Mouse (Mus musculus) embryo, embryonic 10 days (tissue): ENCODE data around the gene Psmd10.
A peak's percentile ranks its signal among the peaks of the same experiment; 100 is the strongest.

Experiments
- DNase-seq: peaks from one replicate; pipeline ENCODE4 v3.0.0-alpha.2; 2015; ENCODE audit warnings: low spot score

Gene Psmd10

DNA sequence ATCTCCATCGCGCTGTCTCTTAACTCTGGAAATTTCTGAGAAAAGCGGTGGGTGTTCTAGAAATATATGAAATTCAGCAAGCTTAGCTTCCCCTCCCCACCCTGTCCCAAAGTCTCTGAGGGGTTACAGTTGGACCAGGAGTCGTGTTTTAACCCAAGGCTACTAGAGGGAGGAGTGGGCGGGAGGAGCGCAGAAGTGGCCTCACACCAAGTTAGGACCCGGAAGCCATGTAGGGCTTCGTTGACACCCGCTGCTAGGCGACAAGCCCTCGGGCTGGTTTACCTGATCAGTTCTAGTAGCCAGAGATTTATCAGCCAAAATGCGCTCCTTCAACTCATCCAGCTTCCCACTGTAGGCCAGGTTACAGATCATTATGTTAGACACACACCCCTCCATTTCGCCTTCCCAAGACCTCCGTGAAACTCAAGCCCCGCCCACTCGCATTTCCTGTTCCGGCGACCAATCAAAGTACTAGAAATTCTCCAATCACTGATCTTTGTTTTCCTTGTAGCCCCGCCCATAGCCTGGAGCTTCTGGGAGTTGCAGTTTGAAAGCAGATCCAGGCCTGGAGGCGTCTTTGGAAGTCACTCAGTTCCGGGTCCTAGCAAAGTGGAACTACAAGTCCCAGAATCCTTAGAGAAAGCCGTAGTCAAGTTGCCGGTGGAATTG is at the start of gene Psmd10, which contains the start of gene Atg4a:
Psmd10 (minus strand) TSS at position 457 of the 669 bp plus-strand sequence.
Atg4a (plus strand) TSS at position 636 of the 669 bp plus-strand sequence.
- DNase-seq: peak; percentile 90

DNA sequence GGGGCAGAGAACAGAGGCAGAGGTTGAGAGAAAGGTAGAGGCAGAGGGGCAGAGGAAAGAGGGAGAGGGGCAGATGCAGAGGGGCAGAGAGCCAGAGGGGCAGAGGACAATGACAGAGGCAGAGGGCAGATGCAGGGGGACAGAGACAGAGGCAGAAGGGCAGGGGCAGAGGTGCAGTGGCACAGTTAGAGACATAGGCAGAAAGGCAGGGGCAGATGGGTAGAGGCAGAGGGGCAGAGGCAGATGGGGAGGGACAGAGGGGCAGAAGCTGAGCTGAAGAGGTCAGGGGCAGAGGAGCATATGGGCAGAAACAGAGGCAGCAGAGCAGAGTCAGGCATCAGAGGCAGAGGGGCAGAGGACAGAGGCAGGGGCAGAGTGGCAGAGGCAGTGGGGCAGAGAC is 42.4 kb upstream of the Psmd10 start:
- no peak for DNase-seq

DNA sequence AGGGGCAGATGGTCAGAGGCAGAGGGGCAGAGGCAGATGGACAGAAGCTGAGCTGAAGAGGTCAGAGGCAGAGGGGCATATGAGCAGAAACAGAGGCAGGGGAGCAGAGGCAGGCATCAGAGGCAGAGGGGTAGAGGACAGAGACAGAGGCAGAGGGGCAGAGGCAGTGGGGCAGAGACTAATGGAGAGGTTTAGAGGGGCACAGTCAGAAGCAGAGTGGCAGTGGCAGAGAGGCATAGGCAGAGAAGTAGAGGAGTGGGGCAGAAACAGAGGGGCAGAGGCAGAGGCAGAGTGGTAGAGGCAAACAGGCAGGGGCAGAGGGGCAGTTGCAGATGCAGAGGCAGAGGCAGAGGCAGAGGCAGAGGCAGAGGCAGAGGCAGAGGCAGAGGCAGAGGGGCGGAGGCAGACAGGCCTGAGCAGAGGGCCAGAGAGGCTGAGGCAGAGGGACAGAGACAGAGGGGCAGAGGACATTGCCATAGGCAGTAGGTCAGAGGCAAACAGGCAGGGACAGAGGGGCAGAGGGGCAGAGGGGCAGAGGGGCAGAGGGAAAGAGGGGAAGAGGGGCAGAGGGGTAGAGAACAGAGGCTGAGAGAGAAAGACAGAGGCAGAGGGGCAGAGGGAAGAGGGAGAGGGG is 41.5 kb upstream of the Psmd10 start:
- no peak for DNase-seq

DNA sequence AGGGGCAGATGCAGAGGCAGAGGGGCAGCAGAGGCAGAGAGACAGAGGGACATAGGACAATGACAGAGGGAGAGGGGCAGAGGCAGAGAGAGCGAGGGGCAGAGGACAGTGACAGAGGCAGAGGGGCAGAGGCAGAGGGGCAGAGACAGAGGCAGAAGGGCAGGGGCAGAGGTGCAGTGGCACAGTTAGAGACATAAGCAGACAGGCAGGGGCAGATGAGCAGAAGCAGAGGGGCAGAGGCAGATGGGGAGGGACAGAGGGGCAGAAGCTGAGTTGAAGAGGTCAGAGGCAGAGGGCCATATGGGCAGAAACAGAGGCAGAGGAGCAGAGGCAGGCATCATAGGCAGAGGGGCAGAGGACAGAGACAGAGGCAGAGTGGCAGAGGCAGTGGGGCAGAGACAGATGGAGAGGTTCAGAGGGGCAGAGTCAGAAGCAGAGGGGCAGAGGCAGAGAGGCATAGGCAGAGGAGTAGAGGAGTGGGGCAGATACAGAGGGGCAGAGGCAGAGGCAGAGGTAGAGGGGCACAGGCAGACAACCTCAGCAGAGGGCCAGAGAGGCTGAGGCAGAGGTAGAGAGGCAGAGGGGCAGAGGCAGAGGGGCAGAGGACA is 40.5 kb upstream of the Psmd10 start:
- DNase-seq: no peak

DNA sequence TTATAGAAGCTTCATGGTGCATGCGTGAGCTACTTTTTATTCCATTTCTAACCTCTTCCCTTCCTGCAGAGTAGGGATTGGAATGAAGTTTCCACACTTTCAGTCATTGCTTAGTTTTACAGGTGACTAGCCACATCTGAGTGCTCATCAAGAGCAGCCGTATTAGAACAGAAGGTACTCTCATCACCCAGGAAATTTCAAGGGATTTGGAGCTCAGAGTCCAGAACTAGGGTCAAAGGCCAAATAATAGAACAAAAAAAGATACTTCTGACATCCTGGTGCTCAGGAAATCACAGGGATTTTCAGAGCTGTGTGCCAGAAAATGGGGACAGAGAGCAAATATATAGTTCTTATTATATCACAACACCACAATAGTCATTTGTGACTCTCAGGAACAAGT is 28.7 kb upstream of the Psmd10 start:
- DNase-seq: no peak

DNA sequence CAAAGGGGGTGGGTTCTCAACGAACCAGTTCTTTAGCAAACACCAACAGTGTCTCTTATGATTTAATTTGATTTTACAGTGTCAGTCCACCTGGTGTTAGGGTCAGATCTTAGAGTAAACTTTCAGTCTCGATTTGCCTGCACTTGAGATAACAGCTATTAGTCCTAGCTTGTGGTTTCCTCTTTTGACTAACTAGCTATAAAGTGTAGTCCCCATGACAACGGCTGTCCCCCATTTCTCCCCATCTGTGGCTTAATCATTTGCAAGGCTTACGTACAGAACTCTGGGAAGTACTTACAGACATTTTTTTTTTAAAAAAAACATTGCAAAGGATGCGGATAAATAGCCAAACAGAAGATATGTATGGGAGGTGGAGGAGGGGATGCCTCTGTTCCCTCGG is 28.3 kb upstream of the Psmd10 start:
- DNase-seq: no peak

DNA sequence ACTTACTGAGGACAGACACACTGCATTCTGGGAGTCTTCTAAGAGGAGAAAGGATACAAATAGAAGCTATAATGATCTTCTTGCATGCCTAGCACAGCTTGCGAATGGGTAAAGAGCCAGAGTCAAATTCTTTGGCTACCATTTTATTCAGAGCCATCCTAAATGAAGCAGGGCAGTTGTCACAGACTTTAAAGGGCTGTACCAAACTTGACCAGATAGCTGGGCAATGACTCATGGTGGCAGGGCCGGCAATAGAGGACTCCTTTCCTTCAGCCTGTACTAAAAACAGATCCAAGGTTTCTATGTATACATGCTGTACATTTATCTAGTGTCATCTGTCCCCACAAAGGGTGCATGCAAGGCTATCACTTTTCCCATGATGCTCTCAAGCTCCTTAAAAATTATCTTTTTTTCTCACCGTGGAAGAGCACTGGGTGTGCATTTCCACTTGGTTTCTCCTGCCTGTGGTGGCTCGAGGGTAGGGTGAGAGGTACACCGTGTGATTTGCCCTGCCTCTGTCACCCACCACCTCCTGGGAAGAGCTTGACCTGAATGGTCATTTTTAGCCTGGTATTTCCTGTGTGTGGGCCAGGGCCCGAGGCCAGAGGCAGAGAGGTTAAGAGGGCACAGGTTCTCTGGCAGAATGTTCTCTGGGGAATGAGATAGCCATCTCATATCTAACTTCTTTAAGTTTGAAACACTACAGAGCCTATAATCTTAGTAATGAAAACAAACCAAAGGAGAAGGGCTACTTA is 26.9 kb upstream of the Psmd10 start:
- peak; percentile 19 for DNase-seq

DNA sequence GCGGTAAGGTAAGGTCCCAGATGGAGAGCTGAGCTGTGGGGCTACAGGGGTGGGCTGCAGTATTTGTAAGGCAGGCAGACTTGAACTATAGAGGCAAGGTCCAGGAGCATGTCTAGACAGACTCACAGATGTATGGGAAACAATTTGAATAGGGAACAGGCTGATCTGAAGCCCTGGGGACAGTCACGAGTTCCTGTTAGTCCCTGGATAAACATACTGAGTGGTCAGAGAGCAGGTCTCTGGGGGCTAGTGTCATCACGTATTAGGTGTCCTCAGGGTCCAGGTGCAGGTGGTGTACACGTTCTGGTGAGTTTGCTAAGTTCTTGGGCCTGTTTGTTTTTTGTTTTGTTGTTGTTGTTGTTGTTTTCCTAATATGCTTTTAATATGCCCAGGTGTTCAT is 23.6 kb upstream of the Psmd10 start:
- DNase-seq: no peak

DNA sequence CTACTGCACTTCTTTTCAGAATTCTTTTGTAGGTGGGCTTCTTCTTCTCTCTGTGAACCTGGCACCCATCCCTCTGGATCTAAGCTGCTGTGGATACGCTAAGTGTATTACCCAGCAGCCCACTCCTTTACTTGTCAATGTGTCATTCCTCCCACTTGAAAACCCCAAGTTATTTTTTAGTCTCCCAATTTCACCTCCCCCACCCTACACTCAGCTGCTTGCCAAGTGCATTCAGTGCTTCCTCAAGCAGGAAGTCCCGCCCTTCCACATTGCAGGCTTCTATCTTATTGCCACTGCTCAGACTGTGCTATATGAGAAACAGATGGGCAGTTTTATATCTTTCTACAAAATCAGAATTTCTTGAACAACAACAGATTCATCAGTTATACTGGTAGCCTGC is 23.0 kb upstream of the Psmd10 start:
- no peak for DNase-seq

DNA sequence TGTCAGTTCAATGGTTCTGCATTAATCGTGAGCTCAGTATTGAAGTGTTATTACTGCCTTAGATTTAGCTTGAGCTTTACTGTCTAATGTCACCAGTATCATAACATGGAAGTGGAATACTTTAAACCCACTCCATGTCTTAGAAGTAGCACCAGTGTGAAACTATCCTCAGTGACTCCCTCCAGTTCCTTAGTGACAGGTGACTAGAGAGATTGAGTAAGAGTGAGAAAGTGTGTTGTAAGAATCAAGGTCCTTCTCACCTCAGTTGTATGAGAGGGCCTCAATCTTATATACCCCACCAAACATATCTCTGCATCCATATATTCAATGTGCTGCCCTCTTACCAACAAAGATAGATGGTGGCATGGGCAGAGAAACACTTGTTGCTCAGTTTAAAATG is 22.4 kb upstream of the Psmd10 start:
- no peak for DNase-seq

DNA sequence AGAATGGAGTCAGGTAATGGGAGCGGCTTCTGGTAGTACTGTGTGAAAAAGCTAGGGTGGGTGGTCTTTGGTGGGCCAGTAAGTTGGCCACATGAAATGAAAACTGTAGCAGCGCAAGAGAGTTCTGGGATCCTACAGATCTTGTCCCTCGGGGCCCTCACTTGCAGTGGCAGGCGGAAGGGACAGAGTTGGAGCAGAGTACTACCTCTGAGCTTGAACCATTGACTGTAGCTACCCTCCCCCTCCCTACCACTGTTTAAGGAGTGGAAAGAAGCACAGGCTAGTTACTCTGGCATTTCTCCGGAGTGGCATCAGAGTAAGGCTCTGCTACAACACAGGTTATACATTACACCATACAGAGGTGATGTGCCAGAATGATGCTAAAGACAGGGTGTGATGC is 431 bp upstream of the Psmd10 start:
- no peak for DNase-seq

DNA sequence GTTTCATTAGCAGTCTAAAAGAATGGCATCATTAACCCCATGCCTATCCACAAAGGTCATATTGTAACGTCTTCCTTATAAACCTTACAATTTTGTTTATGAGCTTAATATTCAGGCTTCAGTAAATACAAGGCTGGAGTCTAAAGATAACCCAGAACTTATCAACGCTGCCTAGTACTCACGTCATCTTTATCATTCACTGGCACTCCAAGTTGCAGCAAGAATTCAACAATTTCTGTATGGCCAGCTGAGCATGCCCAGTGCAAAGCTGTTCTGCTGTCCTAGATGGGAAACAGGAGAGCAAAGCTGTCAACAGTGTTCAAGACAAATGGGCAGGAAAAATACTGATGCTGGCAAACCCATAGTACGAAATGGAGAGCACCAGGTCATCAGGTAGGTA is 2.9 kb downstream of the Psmd10 start:
- DNase-seq: no peak

DNA sequence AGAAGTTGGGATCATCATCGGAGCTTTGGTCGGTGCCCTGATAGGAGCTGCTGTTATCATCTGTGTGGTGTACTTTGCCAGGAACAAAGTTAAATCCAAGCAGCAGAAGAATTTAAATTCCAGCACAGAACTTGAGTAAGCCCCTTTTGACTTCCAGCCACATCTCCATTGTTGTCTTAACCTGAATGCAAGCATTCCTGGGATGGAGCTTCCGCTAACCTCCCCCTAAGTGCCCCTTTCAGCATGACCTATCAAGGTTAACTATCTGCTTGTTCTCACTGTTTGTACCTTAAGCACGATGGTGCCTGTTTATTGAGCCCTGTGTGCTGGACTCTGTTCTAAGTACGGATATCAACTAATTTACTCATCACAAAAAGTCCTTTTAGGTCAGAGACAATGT is 20.3 kb downstream of the Psmd10 start:
- no peak for DNase-seq

DNA sequence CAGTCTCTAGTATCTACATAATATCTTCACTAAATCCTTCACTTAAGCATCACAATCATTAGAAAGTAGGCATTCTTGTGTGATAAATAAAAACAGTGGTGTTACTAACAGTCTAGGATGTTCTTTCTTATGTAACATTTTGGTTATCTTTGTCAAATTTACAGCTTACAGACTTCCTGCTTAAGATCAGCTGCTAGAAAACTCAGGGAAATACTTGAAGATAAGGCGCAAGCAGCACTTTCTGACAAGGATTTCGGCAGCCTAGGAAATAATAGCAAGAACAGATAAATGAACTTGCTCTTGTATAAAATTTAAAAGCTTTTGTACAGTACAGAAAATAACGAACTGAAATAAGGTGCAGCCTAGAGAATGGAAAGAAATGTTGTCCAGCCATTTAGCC is 23.3 kb downstream of the Psmd10 start:
- DNase-seq: no peak

DNA sequence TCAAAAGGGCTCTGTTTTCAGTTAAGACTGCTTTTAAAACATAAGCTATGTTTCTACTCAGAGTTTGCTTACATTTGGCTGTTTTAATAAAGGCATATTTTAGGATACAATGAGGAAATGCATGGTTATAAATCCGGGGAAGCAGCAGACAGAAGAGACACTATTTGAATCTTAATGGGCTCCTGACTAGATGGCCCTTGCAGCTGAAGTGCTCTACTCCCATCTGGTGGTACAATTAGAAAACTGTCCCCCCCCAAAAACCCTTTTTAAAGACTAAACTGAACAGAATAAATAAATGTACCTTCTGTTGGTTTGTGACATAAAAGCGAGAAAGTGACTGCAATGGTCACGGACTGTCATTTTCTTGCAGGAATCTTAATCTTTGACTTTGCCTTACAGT is 24.5 kb downstream of the Psmd10 start:
- DNase-seq: no peak

DNA sequence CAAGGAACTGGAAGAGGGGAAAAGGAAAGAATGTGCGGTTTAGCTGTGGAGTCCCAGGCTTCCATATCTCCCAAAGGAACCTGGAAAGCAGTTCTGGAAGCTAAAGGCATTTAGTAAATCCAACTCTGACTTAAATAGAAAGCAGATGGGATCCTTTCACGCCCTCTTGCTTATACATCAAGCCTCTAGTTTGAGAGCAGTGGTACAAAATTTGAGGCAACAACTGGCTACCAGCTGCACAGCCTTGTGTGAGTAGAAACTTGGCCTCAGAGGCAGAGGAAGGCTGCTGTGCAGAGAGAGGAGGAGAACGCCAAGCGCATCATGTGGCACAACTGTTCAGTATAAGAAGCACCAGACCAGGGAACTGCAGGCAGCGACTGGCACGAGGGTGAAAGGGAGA is 35.2 kb downstream of the Psmd10 start:
- DNase-seq: no peak

DNA sequence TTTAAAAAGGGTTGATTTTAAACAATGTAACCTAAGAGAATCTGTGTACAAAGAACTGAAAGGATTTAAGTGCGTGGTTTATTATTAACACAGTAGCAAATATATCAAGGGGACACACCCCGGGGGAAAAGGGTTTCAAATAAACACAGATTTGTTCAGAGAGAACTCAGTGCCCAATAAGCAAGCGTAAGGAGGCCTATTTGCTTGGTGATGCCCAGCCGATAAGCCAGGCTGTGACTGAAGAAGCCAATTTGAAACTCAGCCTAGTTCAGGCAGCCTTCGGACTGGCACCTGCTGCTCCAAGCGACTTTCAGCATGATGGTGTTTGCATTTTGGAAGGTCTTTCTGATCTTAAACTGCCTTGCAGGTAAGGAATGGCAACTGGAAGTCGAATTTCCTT is 49.2 kb downstream of the Psmd10 start, which contains the start of gene Vsig1:
Vsig1 (plus strand) TSS at position 249 of the 400 bp plus-strand sequence.
- DNase-seq: no peak

DNA sequence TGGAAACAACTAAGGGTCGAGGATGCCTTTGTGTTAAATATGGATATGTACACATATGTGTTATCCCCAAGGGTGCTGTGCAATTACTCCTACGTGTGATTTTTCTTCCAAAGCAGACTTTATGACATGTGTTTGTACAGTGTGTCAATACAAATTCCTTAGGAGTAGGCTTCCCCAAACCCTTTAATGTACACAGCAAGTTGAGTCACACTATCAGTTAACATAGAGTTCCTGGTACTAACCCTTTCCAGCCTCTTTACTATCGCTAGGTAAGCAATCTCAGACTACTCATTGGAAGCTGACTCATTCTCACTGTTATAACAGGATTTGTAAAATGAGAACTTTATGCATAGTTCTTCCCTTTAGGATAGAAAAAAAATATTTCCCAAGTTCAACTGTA is 53.0 kb downstream of the Psmd10 start:
- DNase-seq: no peak
